Mouse (Mus musculus): Measurements from ENCODE around the gene Pde4a. TPM values are rescaled to one million over a fixed set of nuclear protein-coding genes. Genes with fewer than 3 reads are reported as not detected.

The Pde4a gene
- polyA plus RNA-seq (2017; shearing (Covaris generic)) = 0.72 TPM

GRCm38 (mm10) chr9:21165041-21165951 is at the start of gene Pde4a:
Gene Pde4a (plus strand): TSS chr9:21165714.

GRCm38 (mm10) chr9:21131059-21131956 is 34.2 kb upstream of the Pde4a start, which contains the start of gene Tyk2:
Gene Tyk2 (minus strand): TSS chr9:21131243.

GRCm38 (mm10) chr9:21149654-21150419 is 15.7 kb upstream of the Pde4a start, which contains the start of gene Cdc37:
Gene Cdc37 (minus strand): TSS chr9:21149982.

GRCm38 (mm10) chr9:21238733-21239464 is 73.4 kb downstream of the Pde4a start, which contains the start of gene Keap1:
Gene Keap1 (minus strand): TSS chr9:21239361.

GRCm38 (mm10) chr9:21248326-21248725 is 82.8 kb downstream of the Pde4a start, which contains the start of gene S1pr5:
Gene S1pr5 (minus strand): TSS chr9:21248443.

Other genes with a start within 250 kb of the Pde4a start
- 92.3 TPM for gene Dnmt1, start 205.8 kb upstream of the Pde4a start, polyA plus RNA-seq (2017; shearing (Covaris generic))
- 24.4 TPM for gene S1pr2, start 188.9 kb upstream of the Pde4a start, polyA plus RNA-seq (2017; shearing (Covaris generic))
- 128 TPM for gene Mrpl4, start 163.0 kb upstream of the Pde4a start, polyA plus RNA-seq (2017; shearing (Covaris generic))
- gene Icam1, start 149.7 kb upstream of the Pde4a start, polyA plus RNA-seq (2017; shearing (Covaris generic)) = 132 TPM
- 1.9 TPM for gene Icam4, start 136.3 kb upstream of the Pde4a start, polyA plus RNA-seq (2017; shearing (Covaris generic))
- 0.79 TPM for gene Icam5, start 133.6 kb upstream of the Pde4a start, polyA plus RNA-seq (2017; shearing (Covaris generic))
- not detected for gene Zglp1, start 98.6 kb upstream of the Pde4a start, polyA plus RNA-seq (2017; shearing (Covaris generic))
- 0.20 TPM for gene Gm49373, start 92.6 kb upstream of the Pde4a start, polyA plus RNA-seq (2017; shearing (Covaris generic))
- 35.0 TPM for gene Fdx1l, start 92.1 kb upstream of the Pde4a start, polyA plus RNA-seq (2017; shearing (Covaris generic))
- gene Gm38431, start 73.7 kb upstream of the Pde4a start, polyA plus RNA-seq (2017; shearing (Covaris generic)) = 6.8 TPM
- gene Raver1, start 73.7 kb upstream of the Pde4a start, polyA plus RNA-seq (2017; shearing (Covaris generic)) = 73.3 TPM
- gene Tyk2, start 34.5 kb upstream of the Pde4a start, polyA plus RNA-seq (2017; shearing (Covaris generic)) = 118 TPM
- gene Cdc37, start 15.7 kb upstream of the Pde4a start, polyA plus RNA-seq (2017; shearing (Covaris generic)) = 330 TPM
- 39.3 TPM for gene Keap1, start 73.6 kb downstream of the Pde4a start, polyA plus RNA-seq (2017; shearing (Covaris generic))
- gene S1pr5, start 82.7 kb downstream of the Pde4a start, polyA plus RNA-seq (2017; shearing (Covaris generic)) = not detected
- gene Atg4d, start 99.6 kb downstream of the Pde4a start, polyA plus RNA-seq (2017; shearing (Covaris generic)) = 63.6 TPM
- 37.6 TPM for gene Kri1, start 122.3 kb downstream of the Pde4a start, polyA plus RNA-seq (2017; shearing (Covaris generic))
- 104 TPM for gene Cdkn2d, start 125.7 kb downstream of the Pde4a start, polyA plus RNA-seq (2017; shearing (Covaris generic))
- 2.0 TPM for gene Ap1m2, start 146.6 kb downstream of the Pde4a start, polyA plus RNA-seq (2017; shearing (Covaris generic))
- 543 TPM for gene Slc44a2, start 155.0 kb downstream of the Pde4a start, polyA plus RNA-seq (2017; shearing (Covaris generic))
- gene Ilf3, start 202.2 kb downstream of the Pde4a start, polyA plus RNA-seq (2017; shearing (Covaris generic)) = 69.7 TPM
- 35.2 TPM for gene Qtrt1, start 246.1 kb downstream of the Pde4a start, polyA plus RNA-seq (2017; shearing (Covaris generic))

Data from activated CD4-positive, CD25-positive, alpha-beta regulatory T cell, adult 9 weeks (primary cell).